Mouse (Mus musculus): ENCODE measurements at regions not wholly inside any gene's neighbourhood (a gene's known extent, or its start where the extent isn't known, plus 50 kb on each side); places are given as distances from the start of the nearest gene placed in this dataset.

DNA sequence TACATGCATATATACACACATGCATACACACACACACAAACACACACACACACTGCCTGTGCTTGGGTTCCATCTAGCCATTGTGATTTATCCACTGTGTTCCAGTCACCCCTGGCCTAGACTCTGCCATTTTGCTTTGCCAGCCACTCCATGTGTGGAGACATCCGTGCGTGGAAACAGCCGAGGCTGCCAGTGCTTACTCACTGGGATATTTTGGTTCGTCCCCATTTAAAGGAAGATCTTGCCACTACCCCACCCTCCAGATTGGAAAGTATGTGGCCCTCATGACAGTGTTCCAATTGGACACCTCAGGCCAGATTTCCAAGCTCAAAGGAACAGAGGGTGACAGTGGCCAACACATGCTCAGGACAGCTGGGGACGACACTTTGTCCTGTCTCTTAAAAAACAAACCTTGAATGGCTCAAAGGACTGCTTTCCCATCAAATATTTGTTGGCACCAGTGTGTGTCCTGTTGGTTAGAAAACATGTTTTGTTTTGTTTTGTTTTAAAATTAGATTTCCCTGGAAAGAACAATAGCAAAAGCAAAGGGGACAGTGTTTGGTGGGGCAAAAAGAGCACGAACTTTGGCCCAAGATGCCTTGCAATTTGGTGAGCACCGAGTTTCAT lies 109.8 kb upstream of the Gli2 start:
- Histone ChIP-seq H3K36me3 (replicated peaks; ENCODE audit: control insufficient read depth, insufficient read depth) (no peaks in the 10 kb centered on the region), H3K4me1 (replicated peaks; ENCODE audit: control insufficient read depth, insufficient read depth, low read length) (no peaks in the 10 kb centered on the region), H3K9ac (no peak overlapping the region), H3K27me3 (ENCODE audit: control insufficient read depth, insufficient read depth, low read length) (no peaks in the 10 kb centered on the region), H3K4me3 (replicated peaks; ENCODE audit: low read length) (no peak overlapping the region), H3K27ac (no peak overlapping the region), H3K9me3 (ENCODE audit: control insufficient read depth, low read length) (no peaks in the 10 kb centered on the region), H3K4me2 (replicated peaks) (no peak overlapping the region)
- 82% methylated on average over 7 of the region's 7 CpGs for WGBS
- no peak for ATAC-seq (ENCODE audit: low FRiP score)
- no peak for DNase-seq (ENCODE audit: low spot score)

DNA sequence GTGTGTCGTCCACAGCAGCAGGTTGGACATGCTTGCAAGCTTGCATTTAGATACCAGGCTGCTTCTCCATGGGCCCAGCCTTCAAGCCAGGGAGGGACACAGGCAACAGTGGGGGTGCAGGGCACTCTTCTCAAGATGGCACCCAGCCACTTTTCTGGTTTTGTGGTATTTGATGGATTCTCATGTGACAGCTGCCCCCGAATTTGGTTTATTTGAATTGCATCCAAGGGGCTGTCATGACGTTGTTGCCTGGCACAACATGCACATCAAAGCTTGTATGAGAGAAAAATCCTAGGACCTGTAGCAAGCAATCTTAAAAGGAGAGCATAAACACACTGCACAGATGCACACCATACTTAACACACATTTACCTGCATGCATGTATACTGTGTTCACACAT lies 108.3 kb upstream of the Gli2 start:
- Histone ChIP-seq H3K9ac (no peak overlapping the region), H3K36me3 (replicated peaks; ENCODE audit: control insufficient read depth, insufficient read depth) (no peaks in the 10 kb centered on the region), H3K4me2 (replicated peaks) (no peak overlapping the region), H3K27me3 (ENCODE audit: control insufficient read depth, insufficient read depth, low read length) (no peaks in the 10 kb centered on the region), H3K27ac (no peak overlapping the region), H3K4me3 (replicated peaks; ENCODE audit: low read length) (no peak overlapping the region), H3K9me3 (ENCODE audit: control insufficient read depth, low read length) (no peaks in the 10 kb centered on the region), H3K4me1 (replicated peaks; ENCODE audit: control insufficient read depth, insufficient read depth, low read length) (no peaks in the 10 kb centered on the region)
- DNase-seq (ENCODE audit: low spot score) (no peak), ATAC-seq (ENCODE audit: low FRiP score) (no peak)
- WGBS: 72% methylated on average over 3 of the region's 3 CpGs

DNA sequence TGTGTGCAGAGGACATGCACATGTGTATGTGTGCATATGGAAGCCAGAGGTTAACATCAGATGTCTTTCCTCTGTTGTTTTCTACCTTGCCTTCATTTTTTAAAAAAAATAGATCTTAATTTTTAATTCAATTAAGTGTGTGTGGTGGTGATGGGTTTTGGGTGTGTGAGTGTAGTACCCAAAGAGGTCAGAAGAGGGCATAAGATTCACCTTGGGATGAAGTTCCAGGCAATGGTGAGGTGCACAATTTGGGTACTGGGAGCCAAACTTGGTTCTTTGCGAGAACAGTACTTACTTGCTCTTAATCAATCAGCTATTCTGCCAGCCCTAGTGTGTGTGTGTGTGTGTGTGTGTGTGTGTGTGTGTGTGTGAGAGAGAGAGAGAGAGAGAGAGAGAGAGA lies 106.9 kb upstream of the Gli2 start:
- Histone ChIP-seq H3K27me3 (ENCODE audit: control insufficient read depth, insufficient read depth, low read length) (no peaks in the 10 kb centered on the region), H3K4me3 (replicated peaks; ENCODE audit: low read length) (no peak overlapping the region), H3K4me1 (replicated peaks; ENCODE audit: control insufficient read depth, insufficient read depth, low read length) (no peaks in the 10 kb centered on the region), H3K9me3 (ENCODE audit: control insufficient read depth, low read length) (no peaks in the 10 kb centered on the region), H3K4me2 (replicated peaks) (no peak overlapping the region), H3K9ac (no peak overlapping the region), H3K27ac (no peak overlapping the region), H3K36me3 (replicated peaks; ENCODE audit: control insufficient read depth, insufficient read depth) (no peaks in the 10 kb centered on the region)
- 80% methylated on average over 1 of the region's 1 CpGs for WGBS
- DNase-seq (ENCODE audit: low spot score) (no peak), ATAC-seq (ENCODE audit: low FRiP score) (no peak)

DNA sequence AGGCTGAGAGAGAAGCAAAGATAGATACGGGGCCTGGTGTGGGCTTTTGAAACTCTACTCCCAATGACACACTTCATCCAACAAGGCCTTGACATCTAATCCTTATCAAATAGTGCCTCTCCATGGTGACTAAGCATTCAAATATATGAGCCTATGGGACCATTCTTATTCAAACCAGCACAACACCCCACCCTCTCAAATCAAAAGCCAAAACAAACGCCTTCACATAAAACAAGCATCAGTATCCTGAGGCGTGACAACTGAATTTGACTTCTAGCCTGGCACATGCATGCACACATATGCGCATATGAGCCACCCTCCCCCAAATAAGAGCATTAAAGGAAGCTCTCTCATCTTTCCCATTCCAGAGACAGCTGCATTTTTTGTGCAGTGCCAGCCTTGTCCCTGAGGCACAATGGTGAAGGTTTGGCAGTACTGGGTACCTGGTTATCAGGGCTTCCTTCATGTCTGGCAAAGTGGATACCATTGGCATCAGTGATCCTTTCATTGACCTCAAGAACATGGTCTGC lies 103.8 kb upstream of the Gli2 start:
- 81% methylated on average over 4 of the region's 4 CpGs for WGBS
- DNase-seq (ENCODE audit: low spot score): no peak

DNA sequence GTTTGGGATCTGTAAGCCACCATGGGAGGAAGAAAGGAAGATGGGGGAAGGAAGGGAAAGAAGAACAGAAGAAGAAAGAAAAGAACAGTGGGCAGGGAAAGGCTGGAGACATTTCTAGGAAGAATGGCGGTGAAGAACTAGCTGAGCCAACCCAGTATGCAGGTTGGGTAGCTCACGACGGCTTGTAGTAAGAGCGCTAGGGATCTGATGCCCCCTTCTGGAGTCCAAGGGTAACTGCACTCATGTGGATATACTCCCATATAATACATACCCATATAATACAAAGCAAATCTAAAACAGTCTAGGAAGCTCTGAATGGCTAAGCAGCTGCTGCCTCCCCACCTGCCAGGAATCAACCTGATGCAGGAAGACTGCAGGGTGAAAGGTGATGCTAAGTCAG lies 100.2 kb upstream of the Gli2 start:
- 96% methylated on average over 4 of the region's 4 CpGs for WGBS
- H3K4me1 ChIP-seq (replicated peaks; ENCODE audit: control insufficient read depth, insufficient read depth, low read length): no peaks in the 10 kb centered on the region
- no peaks in the 10 kb centered on the region for H3K36me3 ChIP-seq (replicated peaks; ENCODE audit: control insufficient read depth, insufficient read depth)
- ATAC-seq (ENCODE audit: low FRiP score) (no peak), DNase-seq (ENCODE audit: low spot score) (no peak)
- no peak overlapping the region for H3K4me2 ChIP-seq (replicated peaks)
- no peak overlapping the region for H3K27ac ChIP-seq
- H3K9ac ChIP-seq: no peak overlapping the region
- H3K9me3 ChIP-seq (ENCODE audit: control insufficient read depth, low read length): no peaks in the 10 kb centered on the region
- H3K27me3 ChIP-seq (ENCODE audit: control insufficient read depth, insufficient read depth, low read length): no peaks in the 10 kb centered on the region
- no peak overlapping the region for H3K4me3 ChIP-seq (replicated peaks; ENCODE audit: low read length)

More for the DNA sequence above, 103.8 kb upstream of the Gli2 start:
- no peaks in the 10 kb centered on the region for H3K4me1 ChIP-seq (replicated peaks; ENCODE audit: control insufficient read depth, insufficient read depth, low read length)
- H3K27ac ChIP-seq: no peak overlapping the region
- no peaks in the 10 kb centered on the region for H3K36me3 ChIP-seq (replicated peaks; ENCODE audit: control insufficient read depth, insufficient read depth)
- ATAC-seq (ENCODE audit: low FRiP score): no peak
- no peaks in the 10 kb centered on the region for H3K9me3 ChIP-seq (ENCODE audit: control insufficient read depth, low read length)
- no peak overlapping the region for H3K9ac ChIP-seq
- no peaks in the 10 kb centered on the region for H3K27me3 ChIP-seq (ENCODE audit: control insufficient read depth, insufficient read depth, low read length)
- H3K4me2 ChIP-seq (replicated peaks): no peak overlapping the region
- H3K4me3 ChIP-seq (replicated peaks; ENCODE audit: low read length): no peak overlapping the region

- Histone ChIP-seq H3K9me3 (ENCODE audit: control insufficient read depth, low read length) (no peaks in the 10 kb centered on the region), H3K36me3 (replicated peaks; ENCODE audit: control insufficient read depth, insufficient read depth) (no peaks in the 10 kb centered on the region), H3K9ac (no peak overlapping the region), H3K4me1 (replicated peaks; ENCODE audit: control insufficient read depth, insufficient read depth, low read length) (no peaks in the 10 kb centered on the region), H3K4me2 (replicated peaks) (no peak overlapping the region), H3K27ac (no peak overlapping the region), H3K27me3 (ENCODE audit: control insufficient read depth, insufficient read depth, low read length) (no peaks in the 10 kb centered on the region), H3K4me3 (replicated peaks; ENCODE audit: low read length) (no peak overlapping the region)
- DNase-seq (ENCODE audit: low spot score) (no peak), ATAC-seq (ENCODE audit: low FRiP score) (no peak)
- WGBS: 92% methylated on average over 6 of the region's 6 CpGs
These were observed 99.4 kb upstream of the Gli2 start for GRCm38 (mm10) chr1:119152776-119153175.

- Histone ChIP-seq H3K4me2 (replicated peaks) (no peak overlapping the region), H3K4me3 (replicated peaks; ENCODE audit: low read length) (no peak overlapping the region), H3K9me3 (ENCODE audit: control insufficient read depth, low read length) (no peaks in the 10 kb centered on the region), H3K36me3 (replicated peaks; ENCODE audit: control insufficient read depth, insufficient read depth) (no peaks in the 10 kb centered on the region), H3K27ac (no peak overlapping the region), H3K9ac (no peak overlapping the region), H3K4me1 (replicated peaks; ENCODE audit: control insufficient read depth, insufficient read depth, low read length) (no peaks in the 10 kb centered on the region), H3K27me3 (ENCODE audit: control insufficient read depth, insufficient read depth, low read length) (no peaks in the 10 kb centered on the region)
- no peak for ATAC-seq (ENCODE audit: low FRiP score)
- no peak for DNase-seq (ENCODE audit: low spot score)
- WGBS: 88% methylated on average over 2 of the region's 2 CpGs
These were observed 94.1 kb upstream of the Gli2 start for GRCm38 (mm10) chr1:119147506-119147905.

DNA sequence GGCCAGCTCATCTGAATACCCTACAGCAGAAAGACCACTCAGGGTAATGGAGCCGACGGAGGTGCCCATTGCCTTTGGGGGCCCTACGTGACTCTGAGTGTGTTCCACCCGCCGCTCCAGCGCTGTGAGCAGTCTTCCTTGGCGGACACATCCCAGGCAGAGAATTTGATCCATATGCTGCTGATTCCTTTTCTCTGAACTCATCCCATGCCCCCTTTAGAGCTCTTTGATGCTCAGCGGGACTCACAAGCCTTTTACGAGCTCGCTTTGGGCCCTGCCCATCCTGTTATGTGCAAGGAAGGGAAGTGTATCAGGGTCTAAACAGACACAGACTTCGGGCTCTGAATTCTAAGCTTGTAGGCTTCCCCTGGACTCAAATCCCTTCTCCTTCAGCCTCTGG lies 90.4 kb upstream of the Gli2 start:
- H3K4me1 ChIP-seq (replicated peaks; ENCODE audit: control insufficient read depth, insufficient read depth, low read length): no peaks in the 10 kb centered on the region
- no peak overlapping the region for H3K4me3 ChIP-seq (replicated peaks; ENCODE audit: low read length)
- no peak overlapping the region for H3K27ac ChIP-seq
- no peaks in the 10 kb centered on the region for H3K9me3 ChIP-seq (ENCODE audit: control insufficient read depth, low read length)
- H3K4me2 ChIP-seq (replicated peaks): no peak overlapping the region
- DNase-seq (ENCODE audit: low spot score) (no peak), ATAC-seq (ENCODE audit: low FRiP score) (no peak)
- no peak overlapping the region for H3K9ac ChIP-seq
- no peaks in the 10 kb centered on the region for H3K36me3 ChIP-seq (replicated peaks; ENCODE audit: control insufficient read depth, insufficient read depth)
- H3K27me3 ChIP-seq (ENCODE audit: control insufficient read depth, insufficient read depth, low read length): no peaks in the 10 kb centered on the region
- WGBS: 56% methylated on average over 11 of the region's 11 CpGs

DNA sequence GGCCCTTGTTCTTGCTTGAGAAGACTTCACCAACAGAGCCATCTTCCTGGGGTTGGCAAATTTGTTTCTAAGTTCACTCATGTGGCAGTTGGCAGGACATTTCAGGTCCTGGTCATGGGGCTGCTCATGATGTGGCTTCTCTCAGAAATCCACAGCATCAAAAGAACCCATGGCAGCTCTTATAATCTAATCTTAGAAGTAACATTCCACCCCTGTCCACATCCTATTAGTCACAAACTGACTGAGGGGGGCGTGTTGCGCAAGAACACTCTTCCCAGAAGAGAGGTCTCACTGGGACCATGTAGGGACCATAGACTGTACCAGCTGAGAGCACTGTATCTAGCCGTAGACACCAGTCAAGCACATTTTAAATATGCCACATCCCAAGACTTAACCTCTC lies 75.6 kb upstream of the Gli2 start:
- H3K4me2 ChIP-seq (replicated peaks): no peak overlapping the region
- no peaks in the 10 kb centered on the region for H3K4me1 ChIP-seq (replicated peaks; ENCODE audit: control insufficient read depth, insufficient read depth, low read length)
- H3K27me3 ChIP-seq (ENCODE audit: control insufficient read depth, insufficient read depth, low read length): no peaks in the 10 kb centered on the region
- no peak overlapping the region for H3K27ac ChIP-seq
- ATAC-seq (ENCODE audit: low FRiP score) (no peak), DNase-seq (ENCODE audit: low spot score) (no peak)
- no peak overlapping the region for H3K4me3 ChIP-seq (replicated peaks; ENCODE audit: low read length)
- WGBS: 97% methylated on average over 3 of the region's 3 CpGs
- H3K36me3 ChIP-seq (replicated peaks; ENCODE audit: control insufficient read depth, insufficient read depth): no peaks in the 10 kb centered on the region
- H3K9me3 ChIP-seq (ENCODE audit: control insufficient read depth, low read length): no peaks in the 10 kb centered on the region
- no peak overlapping the region for H3K9ac ChIP-seq

GRCm38 (mm10) chr1:119125561-119125960 lies 72.1 kb upstream of the Gli2 start:
- no peak for DNase-seq (ENCODE audit: low spot score)
- no peak overlapping the region for H3K27ac ChIP-seq
- H3K4me3 ChIP-seq (replicated peaks; ENCODE audit: low read length): no peak overlapping the region
- H3K4me2 ChIP-seq (replicated peaks): no peak overlapping the region
- H3K27me3 ChIP-seq (ENCODE audit: control insufficient read depth, insufficient read depth, low read length): no peaks in the 10 kb centered on the region
- ATAC-seq (ENCODE audit: low FRiP score): no peak
- no peaks in the 10 kb centered on the region for H3K4me1 ChIP-seq (replicated peaks; ENCODE audit: control insufficient read depth, insufficient read depth, low read length)
- H3K9ac ChIP-seq: no peak overlapping the region
- no peaks in the 10 kb centered on the region for H3K9me3 ChIP-seq (ENCODE audit: control insufficient read depth, low read length)
- H3K36me3 ChIP-seq (replicated peaks; ENCODE audit: control insufficient read depth, insufficient read depth): no peaks in the 10 kb centered on the region
- 58% methylated on average over 6 of the region's 6 CpGs for WGBS

Data from hindbrain, embryonic 14.5 days (tissue).